Mouse (Mus musculus) C2C12 (cell line): ENCODE measurements at regions not wholly inside any gene's neighbourhood (a gene's known extent, or its start where the extent isn't known, plus 50 kb on each side); places are given as distances from the start of the nearest gene placed in this dataset.

Source experiments
- CEBPB ChIP-seq: IDR thresholded peaks from one replicate; pipeline ENCODE4 v1.6.1; 2011; ENCODE audit warnings: low read depth, mild to moderate bottlenecking, control low read depth, moderate library complexity
- CTCF ChIP-seq: IDR thresholded peaks from one replicate; pipeline ENCODE4 v1.5.1; 2011; ENCODE audit not compliant: control insufficient read depth, insufficient read depth, insufficient read length
- MAX ChIP-seq: IDR thresholded peaks from one replicate; pipeline ENCODE4 v1.6.1; 2011; ENCODE audit warnings: mild to moderate bottlenecking, control low read depth
- MYOD1 ChIP-seq: IDR thresholded peaks from one replicate; pipeline ENCODE4 v1.6.1; 2011; ENCODE audit warnings: low read depth; ENCODE audit not compliant: control insufficient read depth, insufficient read length
- MYOG ChIP-seq: IDR thresholded peaks from one replicate; pipeline ENCODE4 v1.6.1; 2011; ENCODE audit not compliant: control insufficient read depth, insufficient read length; ENCODE audit errors: extremely low read depth

DNA sequence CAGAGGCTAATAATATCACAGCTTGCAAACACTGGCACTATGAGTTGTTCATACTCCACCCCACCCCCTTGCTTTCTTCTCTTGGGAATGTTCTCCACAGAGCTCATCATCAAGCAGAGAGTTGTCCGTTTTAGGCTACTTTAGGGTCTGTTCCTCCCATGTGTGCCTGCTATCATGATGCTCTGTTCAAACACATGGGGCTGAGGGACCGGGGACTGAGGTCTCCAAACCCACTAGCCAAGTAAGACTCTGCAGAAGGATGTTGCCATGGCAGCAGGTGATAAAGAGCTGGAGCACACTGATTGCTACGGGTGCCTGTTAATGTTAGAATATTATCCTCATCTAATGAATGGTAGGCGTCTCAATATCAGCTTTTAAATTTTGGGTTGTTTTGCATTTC, 173.7 kb upstream of the Tsc22d2 start:
- TF ChIP-seq CTCF (no peak), CEBPB (no peak), MAX (no peak), MYOG (no peak), MYOD1 (no peak)
